Mouse (Mus musculus): ENCODE measurements around the gene Rhbdf2. TPM values are rescaled to one million over a fixed set of nuclear protein-coding genes. Genes with fewer than 3 reads are reported as not detected.

Gene Rhbdf2
- total RNA-seq, 1 experiment from 2014 or later: 55.6 TPM

- no peak for ATAC-seq (ENCODE audit: extremely low read depth, insufficient number of reproducible peaks, low FRiP score, poor library complexity, severe bottlenecking)
These were observed 3.3 kb downstream of the Rhbdf2 start for GRCm38 (mm10) chr11:116623281-116624124.

DNA sequence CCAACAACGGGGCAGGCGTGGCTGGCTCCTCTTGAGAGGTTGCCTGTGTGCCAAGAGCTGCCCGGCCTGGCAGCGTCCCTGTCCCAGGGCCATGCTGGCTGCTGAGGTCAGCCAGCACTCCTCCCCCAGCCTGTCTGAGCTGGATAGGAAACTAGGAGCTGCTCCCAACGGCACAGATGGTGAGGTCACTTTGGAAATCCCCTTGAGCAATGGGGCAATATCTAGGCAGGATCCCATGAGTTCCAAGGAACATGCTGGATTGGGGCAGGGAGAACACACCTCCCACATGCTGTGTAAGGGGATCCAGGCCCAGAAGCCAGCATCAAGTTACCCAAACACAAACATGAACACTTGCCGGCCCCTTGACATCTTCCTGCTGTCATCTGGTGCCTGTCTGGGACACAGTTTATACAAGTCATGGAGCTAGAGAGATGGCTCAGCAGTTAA is 5.5 kb downstream of the Rhbdf2 start:
- no peak for ATAC-seq (ENCODE audit: extremely low read depth, insufficient number of reproducible peaks, low FRiP score, poor library complexity, severe bottlenecking)

- no peak for ATAC-seq (ENCODE audit: extremely low read depth, insufficient number of reproducible peaks, low FRiP score, poor library complexity, severe bottlenecking)
These were observed 6.1 kb downstream of the Rhbdf2 start for GRCm38 (mm10) chr11:116620559-116621253.

- no peak for ATAC-seq (ENCODE audit: extremely low read depth, insufficient number of reproducible peaks, low FRiP score, poor library complexity, severe bottlenecking)
These were observed 6.7 kb downstream of the Rhbdf2 start for GRCm38 (mm10) chr11:116620073-116620472.

- ATAC-seq (ENCODE audit: extremely low read depth, insufficient number of reproducible peaks, low FRiP score, poor library complexity, severe bottlenecking): no peak
These were observed 7.3 kb downstream of the Rhbdf2 start for GRCm38 (mm10) chr11:116619561-116619960.

GRCm38 (mm10) chr11:116619156-116619555 is 7.7 kb downstream of the Rhbdf2 start:
- no peak for ATAC-seq (ENCODE audit: extremely low read depth, insufficient number of reproducible peaks, low FRiP score, poor library complexity, severe bottlenecking)

DNA sequence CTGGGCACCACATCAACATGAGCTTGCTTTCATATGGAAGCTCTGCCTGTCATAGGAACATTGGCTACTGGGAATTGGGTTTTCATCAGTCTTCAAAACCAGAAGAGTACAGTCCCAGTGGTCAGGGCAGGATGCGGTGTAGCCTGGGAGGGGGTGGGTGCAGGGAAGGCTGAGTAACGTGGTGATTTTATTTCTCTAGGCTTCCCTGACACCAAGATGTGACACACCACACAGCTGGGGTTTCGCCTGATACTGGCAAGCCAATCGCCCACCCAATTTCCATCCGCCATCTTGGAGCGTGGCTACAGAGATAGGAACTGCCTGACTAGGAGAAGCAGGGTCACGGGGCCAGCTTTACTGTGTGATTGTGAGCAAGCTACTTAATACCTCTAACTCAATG is 8.2 kb downstream of the Rhbdf2 start:
- ATAC-seq (ENCODE audit: extremely low read depth, insufficient number of reproducible peaks, low FRiP score, poor library complexity, severe bottlenecking): no peak

DNA sequence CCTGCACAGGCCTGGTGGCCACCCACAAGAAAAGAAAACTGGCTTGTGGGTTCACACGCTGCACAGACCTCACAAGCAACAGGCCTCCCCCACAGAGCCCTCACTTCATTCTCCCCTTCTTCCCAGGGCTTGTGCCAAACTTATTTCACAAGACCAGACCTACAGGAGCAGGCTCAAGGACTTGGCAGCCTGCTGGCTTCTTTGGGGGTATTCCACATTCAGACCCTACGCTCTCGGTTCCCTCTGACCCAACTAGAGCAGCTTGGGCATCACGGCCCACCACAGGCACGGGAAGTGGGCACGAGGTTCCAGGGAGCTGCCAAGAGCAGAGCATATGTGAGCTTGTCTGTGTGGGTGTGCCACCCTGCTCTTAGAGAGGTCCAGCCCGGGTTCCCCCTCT is 9.2 kb downstream of the Rhbdf2 start:
- no peak for ATAC-seq (ENCODE audit: extremely low read depth, insufficient number of reproducible peaks, low FRiP score, poor library complexity, severe bottlenecking)

DNA sequence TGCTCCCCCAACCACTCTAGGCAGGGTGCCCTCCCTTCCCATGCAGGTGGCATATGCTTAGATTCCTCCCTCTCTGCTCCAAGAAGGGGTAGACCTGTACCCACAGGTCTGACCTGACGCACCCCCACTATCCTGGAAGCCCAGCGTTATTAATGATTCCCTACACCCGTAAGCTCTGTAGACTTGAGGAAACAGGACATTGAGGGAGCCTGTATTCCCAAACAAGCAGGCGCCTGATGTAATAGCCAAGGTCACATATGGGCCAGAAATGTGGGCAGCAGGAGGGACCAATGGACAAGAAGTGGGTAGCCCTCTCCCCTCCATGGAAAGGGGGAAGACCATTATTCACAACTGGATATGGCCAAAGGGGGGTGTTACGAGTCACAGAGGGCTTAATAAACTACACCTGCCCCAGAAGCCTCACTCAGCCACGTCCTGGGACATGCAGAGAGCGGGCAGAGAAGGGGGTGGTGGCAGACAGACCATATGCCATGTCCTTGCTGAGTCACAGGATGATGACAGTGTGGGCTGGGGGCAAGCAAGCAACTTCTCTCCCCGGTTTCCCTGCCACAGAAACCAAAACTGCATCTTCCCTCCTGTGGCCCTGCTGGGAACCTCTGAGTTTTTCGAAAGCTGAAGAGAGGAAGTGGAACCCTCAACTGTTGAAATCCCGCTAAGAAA is 10.2 kb downstream of the Rhbdf2 start:
- ATAC-seq (ENCODE audit: extremely low read depth, insufficient number of reproducible peaks, low FRiP score, poor library complexity, severe bottlenecking): peak; percentile 43; the same call in 1 of the 2 replicates

DNA sequence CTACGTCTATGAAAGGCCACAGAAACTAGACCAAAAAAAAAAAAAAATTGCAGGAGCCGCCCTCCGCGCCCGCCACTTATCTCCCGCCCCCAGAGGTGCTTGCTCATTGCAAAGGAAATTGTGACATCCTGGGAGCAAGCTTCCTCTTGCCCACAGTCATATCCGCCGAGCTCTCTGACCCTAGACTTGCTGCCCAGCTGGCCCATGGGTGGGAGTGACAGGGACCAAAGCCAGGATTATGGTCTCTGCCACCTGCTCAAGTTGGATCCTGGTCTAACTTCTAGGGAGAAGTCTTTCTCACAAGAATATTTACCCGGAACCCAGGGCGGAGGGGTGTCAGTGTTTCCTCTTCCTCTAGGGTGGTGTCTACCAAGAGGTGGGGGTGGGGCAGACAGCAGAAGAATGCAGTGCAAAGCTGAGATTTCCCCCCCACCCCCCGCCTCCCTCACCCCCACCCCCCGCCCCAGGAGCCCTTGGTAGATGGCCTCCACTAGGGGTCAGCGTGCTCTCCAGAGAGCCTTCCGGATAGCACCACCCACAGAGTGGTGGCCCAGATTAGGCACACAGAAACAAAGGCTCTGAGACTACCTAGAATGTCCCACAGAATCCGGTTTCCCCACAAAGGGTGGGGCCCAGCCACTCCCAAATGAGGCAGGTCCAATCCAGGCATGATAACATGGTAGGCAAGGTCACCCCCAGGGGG is 10.9 kb downstream of the Rhbdf2 start:
- ATAC-seq (ENCODE audit: extremely low read depth, insufficient number of reproducible peaks, low FRiP score, poor library complexity, severe bottlenecking): peak; percentile 67

DNA sequence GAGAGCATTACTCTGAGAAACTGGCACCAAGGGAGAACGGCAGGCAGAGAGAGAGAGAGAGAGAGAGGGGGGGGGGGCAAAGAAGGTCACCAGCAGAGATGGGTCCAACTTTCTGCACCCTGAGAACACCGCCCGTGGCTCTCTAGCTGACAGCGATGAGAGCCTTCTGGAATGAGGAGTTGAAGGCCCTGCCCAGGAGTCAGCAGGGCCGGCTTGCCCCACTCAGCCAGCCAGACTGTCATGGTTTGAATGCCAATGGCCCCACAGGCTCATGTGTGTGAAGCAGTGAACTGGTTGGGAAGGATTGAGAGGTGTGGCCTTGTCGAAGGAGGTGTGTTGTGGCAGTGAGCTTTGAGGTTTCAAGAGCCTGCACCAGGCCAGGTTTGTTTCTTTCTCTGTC is 13.6 kb downstream of the Rhbdf2 start:
- no peak for ATAC-seq (ENCODE audit: extremely low read depth, insufficient number of reproducible peaks, low FRiP score, poor library complexity, severe bottlenecking)

DNA sequence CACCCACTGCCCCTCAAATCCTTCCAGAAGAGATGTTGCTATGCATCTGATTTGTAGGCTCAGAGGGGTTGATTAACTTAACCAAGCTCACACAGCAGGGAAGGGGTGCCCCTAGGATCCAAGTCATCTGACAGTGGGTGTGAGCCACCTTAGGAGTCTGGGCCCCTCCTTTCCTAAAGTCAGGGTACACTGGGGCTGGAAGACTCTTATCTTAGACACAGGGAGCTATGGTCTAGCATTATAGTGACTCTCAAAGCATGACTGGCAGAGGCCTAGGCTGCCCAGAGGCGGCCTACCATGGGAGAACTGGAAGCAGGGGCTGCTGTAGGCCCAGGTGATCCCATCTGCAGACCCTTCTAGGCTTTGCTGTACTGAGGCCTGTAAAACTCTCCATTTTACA is 14.3 kb downstream of the Rhbdf2 start:
- ATAC-seq (ENCODE audit: extremely low read depth, insufficient number of reproducible peaks, low FRiP score, poor library complexity, severe bottlenecking): no peak

DNA sequence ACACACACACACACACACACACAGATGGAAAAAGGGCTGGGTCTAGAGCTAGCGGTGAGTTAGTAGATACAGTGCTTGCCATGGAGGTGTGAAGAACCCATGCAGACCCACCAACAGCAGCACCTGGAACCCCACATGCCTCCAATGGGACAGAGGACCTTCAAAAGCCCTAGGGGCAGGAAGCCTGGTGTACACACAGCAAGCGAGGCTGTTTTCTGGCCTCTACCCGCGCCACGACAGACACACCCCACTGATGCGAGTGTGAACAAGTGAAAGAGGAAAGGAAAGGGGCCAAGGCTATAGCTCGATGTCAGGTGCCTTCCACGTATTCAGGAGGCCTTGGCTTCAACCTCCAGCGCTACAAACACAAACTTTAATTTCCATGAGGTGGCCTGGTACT is 14.9 kb downstream of the Rhbdf2 start:
- ATAC-seq (ENCODE audit: extremely low read depth, insufficient number of reproducible peaks, low FRiP score, poor library complexity, severe bottlenecking): no peak

DNA sequence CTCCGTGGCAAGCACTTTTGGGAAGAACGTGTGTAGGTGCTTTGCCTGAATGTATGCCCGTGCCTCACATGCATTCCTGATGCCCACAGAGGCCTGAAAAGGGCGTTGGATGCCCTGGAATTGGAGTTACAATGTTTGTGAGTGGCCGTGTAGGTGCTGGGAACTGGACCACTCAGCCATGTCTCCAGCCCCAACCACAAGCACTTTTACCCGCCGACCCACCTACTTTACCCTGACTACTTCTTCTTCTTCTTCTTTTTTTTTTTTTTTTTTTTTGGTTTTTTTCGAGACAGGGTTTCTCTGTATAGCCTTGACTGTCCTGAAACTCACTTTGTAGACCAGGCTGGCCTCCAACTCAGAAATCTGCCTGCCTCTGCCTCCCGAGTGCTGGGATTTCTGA is 15.7 kb downstream of the Rhbdf2 start:
- ATAC-seq (ENCODE audit: extremely low read depth, insufficient number of reproducible peaks, low FRiP score, poor library complexity, severe bottlenecking): 0 out of 2 replicates have a peak, but pooled peaks have one; percentile 24

- ATAC-seq (ENCODE audit: extremely low read depth, insufficient number of reproducible peaks, low FRiP score, poor library complexity, severe bottlenecking): no peak
These were observed 16.7 kb downstream of the Rhbdf2 start for GRCm38 (mm10) chr11:116609965-116610630.

- peak; percentile 6; the same call in 1 of the 2 replicates for ATAC-seq (ENCODE audit: extremely low read depth, insufficient number of reproducible peaks, low FRiP score, poor library complexity, severe bottlenecking)
These were observed 19.1 kb downstream of the Rhbdf2 start for GRCm38 (mm10) chr11:116607717-116608116.

GRCm38 (mm10) chr11:116604097-116604496 is 22.7 kb downstream of the Rhbdf2 start:
- ATAC-seq (ENCODE audit: extremely low read depth, insufficient number of reproducible peaks, low FRiP score, poor library complexity, severe bottlenecking): no peak

DNA sequence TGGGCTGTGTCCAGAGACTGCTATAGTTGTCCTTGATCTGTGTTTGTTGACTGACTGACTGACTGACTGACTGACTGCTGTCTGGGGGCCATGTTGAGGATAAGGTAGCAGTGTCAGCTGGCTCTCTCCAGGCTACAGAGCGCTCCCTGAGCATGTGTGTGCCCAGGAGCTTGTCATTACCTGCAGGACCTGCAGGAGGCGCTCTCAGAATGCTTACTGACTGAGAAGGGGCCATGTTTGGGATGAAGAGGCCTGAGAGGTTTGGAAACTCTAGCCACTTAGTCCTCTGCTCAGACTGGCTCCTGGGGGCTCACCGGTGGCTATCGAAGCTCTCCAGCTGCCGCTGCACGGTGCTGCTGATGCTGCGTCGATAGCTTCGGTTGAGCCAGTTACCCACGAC is 23.5 kb downstream of the Rhbdf2 start:
- no peak for ATAC-seq (ENCODE audit: extremely low read depth, insufficient number of reproducible peaks, low FRiP score, poor library complexity, severe bottlenecking)

DNA sequence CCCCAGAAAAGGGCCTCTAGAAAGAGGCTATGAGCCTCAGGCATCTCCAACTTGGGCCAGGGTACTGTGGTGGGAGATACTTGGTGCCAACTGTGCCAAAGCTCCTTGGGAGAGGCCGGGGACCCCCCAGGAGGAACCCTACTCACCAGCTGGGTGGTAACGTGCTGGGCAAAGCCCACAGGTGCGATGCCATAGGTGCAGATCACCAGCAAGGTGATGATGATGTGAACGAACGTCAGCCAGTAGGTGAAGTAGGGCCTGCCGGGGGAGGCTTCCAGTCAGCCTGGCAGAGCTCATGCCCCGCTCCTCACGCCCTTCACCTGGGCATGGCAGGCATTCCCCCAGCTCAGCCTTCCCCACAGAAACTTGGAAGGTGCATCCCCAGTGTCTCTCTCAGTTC is 24.8 kb downstream of the Rhbdf2 start:
- no peak for ATAC-seq (ENCODE audit: extremely low read depth, insufficient number of reproducible peaks, low FRiP score, poor library complexity, severe bottlenecking)
